Mouse (Mus musculus) cerebellum, postnatal 10 days (tissue): ENCODE data around the gene BC030867.
"Not testable (repeated sequence)": the region's sequence is repeated elsewhere in the genome, so short reads cannot be mapped to it uniquely, and the experiment has no call there.

ENCODE experiments used
- DNase-seq, 2 experiments: peaks; one replicate each; pipeline ENCODE4 v3.0.0; 2021; ENCODE audit warnings: mixed read lengths in 2 of 2

The BC030867 gene

GRCm38 (mm10) chr11:102258095-102258494 is 9.4 kb downstream of the BC030867 start:
- no peak for DNase-seq

DNA sequence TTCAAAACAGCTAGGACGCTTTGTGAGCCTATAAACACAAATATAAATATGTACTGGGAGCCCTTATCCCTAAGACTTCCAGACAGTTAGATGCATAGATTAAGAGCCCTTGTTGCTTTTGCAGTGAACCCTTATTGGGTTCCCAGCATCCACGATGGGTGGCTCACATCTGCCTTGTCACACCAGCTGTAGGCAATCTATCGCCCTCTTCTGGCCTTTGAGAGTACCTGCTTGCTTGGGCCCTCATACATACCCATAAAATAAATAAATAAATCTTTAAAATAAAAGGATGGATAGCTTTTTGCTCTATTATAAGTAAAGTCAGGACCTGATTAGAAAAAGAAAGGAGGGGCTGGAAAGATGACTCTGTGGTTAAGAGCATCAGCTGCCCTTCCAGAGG is 9.8 kb downstream of the BC030867 start:
- DNase-seq: no peak

DNA sequence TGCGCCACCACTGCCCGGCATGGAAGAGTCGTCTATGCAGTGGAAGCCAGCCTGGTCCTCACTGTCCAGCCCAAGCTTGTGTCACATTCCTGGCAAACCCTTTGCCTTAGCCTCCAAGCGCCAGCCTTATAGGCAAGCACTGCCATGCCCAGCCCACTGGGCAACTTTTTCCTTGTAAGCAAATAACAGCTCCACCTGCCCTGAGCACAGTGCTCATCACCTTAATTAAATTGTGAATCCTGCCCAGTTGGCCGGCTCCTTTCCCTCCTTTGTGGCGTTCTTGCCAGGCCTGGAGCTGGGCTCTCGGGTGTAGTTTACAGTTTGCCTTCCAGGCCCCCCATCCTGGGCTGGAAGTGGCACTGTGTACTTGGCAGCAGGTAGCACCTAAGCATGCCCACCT is 14.5 kb downstream of the BC030867 start:
- DNase-seq: peak; percentile 66 to 80

GRCm38 (mm10) chr11:102265816-102266215 is 17.1 kb downstream of the BC030867 start:
- peak; percentile 84 to 93 for DNase-seq

DNA sequence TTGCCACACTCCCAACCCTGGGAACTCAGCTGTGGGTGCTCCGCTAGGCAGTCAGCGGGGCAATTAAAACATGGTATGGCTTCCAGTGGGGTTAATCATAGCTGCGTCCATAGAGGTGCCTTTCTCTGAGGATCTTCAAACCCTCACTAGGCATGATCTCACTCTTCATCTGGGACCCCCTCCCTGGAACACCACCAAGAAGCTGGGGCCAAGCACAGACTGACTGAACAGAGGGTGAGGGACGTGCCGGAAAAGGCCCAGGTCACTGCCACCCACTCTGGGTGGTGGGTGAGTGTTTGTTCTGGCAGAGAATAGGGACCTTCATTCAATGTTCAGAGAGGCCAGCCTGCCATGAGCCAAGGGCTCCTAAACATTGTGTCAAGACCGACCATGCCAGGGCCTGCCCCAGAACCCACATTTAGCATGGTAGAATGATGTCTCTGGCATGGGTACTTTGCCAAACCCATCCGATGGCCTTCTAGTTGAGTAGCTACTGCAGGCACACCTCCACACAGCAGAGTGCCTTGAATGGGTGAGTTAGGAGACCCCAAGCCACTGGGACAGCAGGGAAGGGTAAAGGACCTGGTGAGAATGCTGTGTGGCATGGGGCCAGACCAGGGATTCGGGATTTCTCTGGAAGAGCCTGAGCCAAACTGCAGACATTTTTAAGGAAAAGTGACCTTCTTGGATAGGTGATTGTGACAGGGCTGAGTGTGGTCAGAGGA is 18.1 kb downstream of the BC030867 start:
- peak; percentile 68 to 73 for DNase-seq

DNA sequence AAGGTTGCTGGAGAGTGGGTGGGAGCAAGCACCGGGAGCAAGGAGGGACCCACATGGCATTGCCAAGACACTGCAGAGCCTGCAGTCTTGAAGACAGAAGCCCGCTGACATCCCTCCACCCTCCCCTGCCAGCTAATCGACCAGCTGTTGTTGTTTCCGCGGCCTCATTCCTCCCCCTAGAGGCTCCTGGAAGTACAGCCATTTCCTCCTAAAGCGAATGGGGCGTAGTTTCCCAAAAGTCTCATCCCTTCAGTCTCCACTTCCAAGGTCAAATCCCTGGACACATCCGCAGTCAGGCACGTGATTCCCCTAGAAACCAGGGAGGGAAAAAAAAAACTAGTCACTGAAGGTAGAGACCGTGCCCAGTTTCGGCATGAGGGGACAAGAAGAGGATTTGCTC is 18.8 kb downstream of the BC030867 start:
- peak; percentile 88 to 89 for DNase-seq

DNA sequence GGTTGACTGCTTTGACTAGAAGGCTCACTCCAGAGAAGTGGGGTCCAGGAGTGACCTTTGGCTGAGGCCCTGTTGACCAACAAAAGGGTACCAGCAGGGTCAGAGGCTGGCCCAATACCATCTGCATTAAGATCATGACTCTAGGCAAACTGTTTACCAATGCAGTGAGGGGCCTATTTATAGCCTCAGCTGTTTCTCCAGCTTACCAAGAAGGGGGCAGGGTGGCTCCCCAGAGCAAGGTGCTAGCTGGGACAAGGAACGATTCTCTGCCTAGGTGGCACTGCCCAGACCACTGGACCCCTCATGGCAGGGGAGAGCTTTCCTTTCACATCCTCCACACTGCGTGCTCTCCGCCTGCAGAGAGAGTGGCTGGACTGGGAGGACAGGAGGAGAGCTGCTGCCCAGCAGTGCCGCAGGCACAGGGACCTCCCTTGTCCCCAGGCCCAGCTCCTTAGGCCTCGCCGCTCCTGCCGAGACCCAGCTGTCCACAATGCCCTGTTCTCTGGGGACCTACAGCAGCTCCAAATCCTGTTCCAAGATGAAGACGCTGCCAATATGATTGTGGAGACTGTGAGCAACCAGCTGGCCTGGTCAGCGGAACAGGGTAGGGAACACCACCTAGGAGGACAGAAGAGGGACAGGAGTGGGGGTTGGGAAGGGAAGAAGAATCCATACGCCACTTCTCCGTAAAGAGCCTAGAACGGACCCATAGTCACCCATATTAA is 20.0 kb downstream of the BC030867 start, which contains the start of gene Asb16:
Asb16 (plus strand) TSS at position 224 of the 725 bp plus-strand sequence.
- DNase-seq: no peak

DNA sequence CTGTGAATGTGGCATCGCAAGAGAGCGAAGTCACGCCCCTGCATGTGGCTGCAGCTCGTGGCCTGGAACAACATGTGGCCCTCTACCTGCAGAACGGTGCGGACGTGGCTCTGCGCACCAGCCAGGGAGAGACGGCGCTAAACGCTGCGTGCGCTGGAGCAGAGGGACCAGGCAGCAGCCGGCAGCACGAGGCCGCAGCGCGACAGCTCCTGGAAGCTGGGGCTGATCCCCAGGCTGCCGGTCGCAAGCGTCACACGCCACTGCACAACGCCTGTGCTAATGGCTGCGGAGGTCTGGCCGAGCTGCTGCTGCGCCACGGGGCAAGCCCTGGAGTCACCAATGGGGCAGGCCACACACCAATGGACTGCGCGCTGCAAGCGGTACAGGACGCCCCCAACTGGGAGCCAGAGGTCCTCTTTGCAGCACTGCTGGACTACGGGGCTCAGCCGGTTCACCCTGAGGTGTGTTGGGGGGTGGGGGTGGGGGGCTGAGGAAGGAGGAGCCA is 27.8 kb downstream of the BC030867 start:
- DNase-seq: peak in 1 of 2 experiments; percentile 54

- peak in 1 of 2 experiments; percentile 50 for DNase-seq
Observed at GRCm38 (mm10) chr11:102277754-102278153, 29.1 kb downstream of the BC030867 start.

GRCm38 (mm10) chr11:102279595-102279994 is 30.9 kb downstream of the BC030867 start:
- no peak for DNase-seq

- DNase-seq: not testable (repeated sequence)
Observed at GRCm38 (mm10) chr11:102280267-102280666, 31.6 kb downstream of the BC030867 start.

DNA sequence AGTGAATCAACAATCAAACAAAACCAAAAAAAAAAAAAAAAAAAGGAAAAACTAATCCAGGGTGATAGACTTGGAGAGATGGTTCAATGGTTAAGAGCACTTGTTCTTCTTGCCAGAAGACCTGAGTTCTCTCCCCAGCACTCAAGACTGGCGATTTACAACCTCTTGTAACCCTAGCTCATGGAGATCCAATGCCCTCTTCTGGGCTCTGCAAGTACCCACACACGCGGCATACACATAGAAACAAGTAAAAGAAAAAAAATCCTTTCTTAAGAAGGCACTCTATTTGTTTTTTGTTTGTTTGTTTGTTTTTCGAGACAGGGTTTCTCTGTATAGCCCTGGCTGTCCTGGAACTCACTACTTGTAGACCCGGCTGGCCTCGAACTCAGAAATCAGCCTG is 35.2 kb downstream of the BC030867 start:
- no peak for DNase-seq

DNA sequence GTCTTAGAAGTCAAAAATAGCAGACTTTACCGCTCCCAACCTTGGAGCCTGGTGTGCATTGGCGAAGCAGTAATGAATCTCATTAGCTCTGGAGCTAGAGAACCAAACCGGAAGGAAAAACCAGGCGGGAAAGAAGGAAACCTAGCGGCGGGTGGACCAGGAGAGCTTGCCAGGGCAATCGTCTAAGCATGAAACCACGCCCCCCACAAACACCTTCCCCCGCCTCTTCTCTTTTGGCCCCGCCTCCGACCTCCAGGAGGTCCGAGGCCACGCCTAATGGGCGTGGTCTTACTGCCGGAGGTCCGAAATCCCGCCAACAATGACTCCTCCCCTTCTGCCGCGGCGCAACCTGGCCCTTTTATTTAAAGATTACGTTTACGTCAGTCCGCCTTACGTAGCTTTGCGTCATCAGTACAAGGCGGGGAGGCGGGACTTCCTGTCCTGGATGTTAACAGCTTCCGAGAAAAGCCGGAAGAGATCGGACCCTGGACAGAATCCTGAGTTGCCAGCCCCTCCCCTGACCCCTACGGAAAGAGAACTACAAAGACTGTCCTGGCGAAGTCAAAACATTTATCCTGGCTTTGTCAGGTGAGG is 35.9 kb downstream of the BC030867 start, which contains the start of gene Tmub2:
Tmub2 (plus strand) TSS at position 431 of the 594 bp plus-strand sequence.
- DNase-seq: peak; percentile 97

- DNase-seq: no peak
Observed at GRCm38 (mm10) chr11:102285095-102285834, 36.6 kb downstream of the BC030867 start.

DNA sequence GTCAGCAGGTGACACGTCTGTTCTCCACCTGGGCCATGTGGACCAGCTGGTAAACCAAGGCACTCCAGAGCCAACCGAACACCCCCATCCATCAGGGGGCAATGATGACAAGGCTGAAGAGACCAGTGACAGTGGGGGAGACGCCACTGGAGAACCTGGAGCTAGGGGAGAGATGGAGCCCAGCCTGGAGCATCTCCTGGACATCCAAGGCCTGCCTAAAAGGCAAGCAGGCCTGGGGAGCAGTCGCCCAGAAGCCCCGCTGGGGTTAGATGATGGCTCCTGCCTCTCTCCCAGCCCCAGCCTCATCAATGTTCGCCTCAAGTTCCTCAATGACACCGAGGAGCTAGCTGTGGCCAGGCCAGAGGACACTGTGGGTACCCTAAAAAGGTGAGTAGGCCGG is 38.8 kb downstream of the BC030867 start:
- no peak for DNase-seq

- no peak for DNase-seq
Observed at GRCm38 (mm10) chr11:102288027-102288804, 39.5 kb downstream of the BC030867 start.

DNA sequence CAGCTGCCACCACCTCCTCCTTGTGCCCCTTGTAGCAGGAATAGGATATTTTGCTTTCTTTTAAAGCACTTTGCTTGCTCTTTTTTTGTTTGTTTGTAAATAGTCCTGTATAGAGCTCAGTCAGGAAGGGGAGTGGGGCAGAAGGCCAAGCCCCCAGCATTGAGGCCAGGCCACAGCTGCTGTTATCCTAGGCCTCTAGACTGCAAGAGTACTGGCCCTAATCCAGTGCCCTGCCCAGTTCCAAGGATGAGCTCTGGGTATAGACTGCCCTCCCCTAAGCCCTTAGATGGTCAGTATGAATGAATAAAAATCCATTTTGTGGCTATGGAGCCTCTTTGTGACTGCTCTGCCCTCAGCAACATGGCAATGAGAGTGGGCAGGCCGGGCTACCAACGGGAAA is 40.2 kb downstream of the BC030867 start:
- DNase-seq: peak; percentile 76 to 83

- no peak for DNase-seq
Observed at GRCm38 (mm10) chr11:102289511-102290100, 40.9 kb downstream of the BC030867 start.

DNA sequence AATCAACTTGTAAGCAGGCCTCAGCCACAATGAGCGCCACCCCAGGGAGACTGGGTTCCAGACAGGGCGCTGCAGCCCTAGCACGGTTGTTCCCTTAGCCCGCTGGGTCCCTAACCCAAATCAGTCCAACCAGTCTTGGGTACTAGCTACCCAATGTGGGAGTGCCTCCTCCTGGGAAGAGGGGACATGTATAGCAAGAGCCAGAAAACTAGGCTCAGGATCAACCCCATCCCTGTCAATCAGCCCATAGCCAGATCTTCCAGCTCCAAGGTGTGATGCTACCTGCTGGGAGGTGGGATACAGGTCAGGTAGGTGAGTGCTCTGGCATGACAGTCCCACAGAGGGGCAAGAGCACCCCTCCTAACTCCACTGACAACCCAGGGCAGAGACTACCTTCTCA is 41.5 kb downstream of the BC030867 start:
- no peak for DNase-seq

GRCm38 (mm10) chr11:102291051-102291535 is 42.4 kb downstream of the BC030867 start:
- DNase-seq: no peak

GRCm38 (mm10) chr11:102293971-102294370 is 45.3 kb downstream of the BC030867 start:
- DNase-seq: no peak
